Mouse (Mus musculus) limb, embryonic 13.5 days (tissue): ENCODE data around the gene Tsks. TPM values are rescaled to one million over a fixed set of nuclear protein-coding genes. Genes with fewer than 3 reads are reported as not detected.

Experiments
- ATAC-seq: fragments of 200-750 bp; cut with Nextera tagmentation; 2 replicates; pipeline ENCODE4 v1.8.0; 2017; ENCODE audit warnings: low read depth, moderate number of reproducible peaks, moderate TSS enrichment; ENCODE audit not compliant: low FRiP score
- H3K27ac ChIP-seq: fragments of 300-500 bp; sonication (generic); 2 replicates; pipeline ENCODE4 v1.5.1; 2015; ENCODE audit warnings: inconsistent platforms, mild to moderate bottlenecking, moderate library complexity
- H3K27me3 ChIP-seq: fragments of 300-500 bp; sonication (generic); 2 replicates; pipeline ENCODE4 v1.6.1; 2015; ENCODE audit warnings: mild to moderate bottlenecking, inconsistent platforms
- H3K36me3 ChIP-seq: fragments of 300-500 bp; sonication (generic); 2 replicates; pipeline ENCODE4 v1.6.1; 2015; ENCODE audit warnings: inconsistent platforms, mild to moderate bottlenecking, moderate library complexity
- H3K4me1 ChIP-seq: fragments of 300-500 bp; sonication (generic); 2 replicates; pipeline ENCODE4 v1.6.1; 2015; ENCODE audit warnings: inconsistent platforms
- H3K4me2 ChIP-seq: fragments of 300-500 bp; sonication (generic); replicated peaks from 2 replicates; pipeline ENCODE4 v1.6.1; 2015; ENCODE audit warnings: inconsistent platforms, mild to moderate bottlenecking, moderate library complexity
- H3K4me3 ChIP-seq: fragments of 300-500 bp; sonication (generic); 2 replicates; pipeline ENCODE4 v1.5.1; 2015; ENCODE audit warnings: moderate library complexity, mild to moderate bottlenecking, inconsistent platforms
- H3K9ac ChIP-seq: fragments of 300-500 bp; sonication (generic); 2 replicates; pipeline ENCODE4 v1.6.1; 2015; ENCODE audit warnings: mild to moderate bottlenecking, inconsistent platforms
- H3K9me3 ChIP-seq: fragments of 300-500 bp; sonication (generic); 2 replicates; pipeline ENCODE4 v1.6.1; 2016; ENCODE audit warnings: inconsistent platforms
- WGBS: fragments of 180-500 bp; shearing (Covaris S2); methylation state at CpG from one replicate; pipeline ENCODE4 v1.1.7; 2015; 5-methylcytosine and 5-hydroxymethylcytosine counted together
- polyA plus RNA-seq: library from polyadenylated mRNA; unstranded; fragments of >200 nt; fragmentation: Nextera tagmentation; extraction: Ambion mirVana; gene quantifications from 2 replicates; pipeline ENCODE4 v1.2.1, GENCODE M21; 2015

Gene Tsks
- polyA plus RNA-seq, 1 experiment from 2014 or later: 0.25 TPM

DNA sequence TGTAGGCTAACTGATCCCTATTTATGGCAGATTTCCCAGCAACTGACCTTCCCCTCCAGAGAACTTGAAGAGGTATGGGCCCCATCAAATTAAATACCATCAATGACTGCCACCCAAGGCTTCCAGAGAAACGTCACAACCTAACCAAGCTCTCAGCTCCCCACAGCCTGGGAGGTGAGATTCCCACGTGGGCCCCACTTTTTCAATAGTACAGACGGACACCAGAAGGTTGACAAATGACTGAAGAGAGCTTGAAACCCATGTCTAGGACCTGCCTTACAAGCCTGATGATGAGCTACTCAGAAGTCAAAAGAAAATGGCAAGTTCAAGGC, 41.8 kb downstream of the Tsks start:
- Histone ChIP-seq H3K4me1 (peaks cover 36% of the 10 kb centered on the region), H3K27ac (peak overlapping the region; percentile 22; the same call in 1 of the 2 replicates), H3K4me3 (peak overlapping the region; percentile 95), H3K36me3 (peaks cover 50% of the 10 kb centered on the region), H3K9ac (peak overlapping the region; percentile 99), H3K9me3 (no peaks in the 10 kb centered on the region), H3K4me2 (peak overlapping the region; percentile 71), H3K27me3 (no peaks in the 10 kb centered on the region)
- WGBS: 51% methylated on average over 3 of the region's 3 CpGs
- no peak for ATAC-seq

DNA sequence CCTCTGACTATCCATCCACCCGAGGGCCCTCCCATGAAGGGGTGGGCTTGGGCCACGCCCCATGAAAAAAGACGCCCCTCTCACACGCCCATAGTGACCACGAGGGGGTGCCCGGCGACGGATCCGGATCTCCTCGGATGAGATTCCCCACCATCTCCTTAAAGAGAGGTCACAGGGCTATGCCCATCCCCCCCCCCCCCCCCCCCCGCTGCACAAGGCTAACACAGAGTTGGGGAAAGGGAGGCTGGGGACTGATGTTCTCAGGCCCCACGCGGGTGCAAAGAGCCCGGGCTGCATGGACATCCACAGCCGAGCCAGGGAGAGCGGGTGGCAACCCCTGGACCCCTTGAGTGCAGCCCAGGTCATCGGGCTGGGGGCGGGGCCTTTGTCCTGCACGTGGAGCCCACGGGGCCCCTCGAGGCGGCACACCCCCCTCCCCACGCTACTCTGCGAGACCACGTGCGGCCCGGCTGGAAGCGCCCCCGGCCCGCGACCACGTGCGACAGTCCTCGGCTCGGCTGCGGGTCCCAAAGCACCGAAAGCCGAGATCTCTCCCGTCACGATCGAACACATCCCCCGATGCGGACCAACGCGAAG, 42.7 kb downstream of the Tsks start:
- under 1% methylated on average over 43 of the region's 45 CpGs for WGBS
- Histone ChIP-seq H3K9ac (peak overlapping the region; percentile 99), H3K36me3 (peaks cover 50% of the 10 kb centered on the region), H3K4me3 (peak overlapping the region; percentile 95), H3K27me3 (no peaks in the 10 kb centered on the region), H3K4me2 (peak overlapping the region; percentile 71), H3K27ac (peak overlapping the region; percentile 94), H3K4me1 (peaks cover 36% of the 10 kb centered on the region), H3K9me3 (no peaks in the 10 kb centered on the region)
- no peak for ATAC-seq

DNA sequence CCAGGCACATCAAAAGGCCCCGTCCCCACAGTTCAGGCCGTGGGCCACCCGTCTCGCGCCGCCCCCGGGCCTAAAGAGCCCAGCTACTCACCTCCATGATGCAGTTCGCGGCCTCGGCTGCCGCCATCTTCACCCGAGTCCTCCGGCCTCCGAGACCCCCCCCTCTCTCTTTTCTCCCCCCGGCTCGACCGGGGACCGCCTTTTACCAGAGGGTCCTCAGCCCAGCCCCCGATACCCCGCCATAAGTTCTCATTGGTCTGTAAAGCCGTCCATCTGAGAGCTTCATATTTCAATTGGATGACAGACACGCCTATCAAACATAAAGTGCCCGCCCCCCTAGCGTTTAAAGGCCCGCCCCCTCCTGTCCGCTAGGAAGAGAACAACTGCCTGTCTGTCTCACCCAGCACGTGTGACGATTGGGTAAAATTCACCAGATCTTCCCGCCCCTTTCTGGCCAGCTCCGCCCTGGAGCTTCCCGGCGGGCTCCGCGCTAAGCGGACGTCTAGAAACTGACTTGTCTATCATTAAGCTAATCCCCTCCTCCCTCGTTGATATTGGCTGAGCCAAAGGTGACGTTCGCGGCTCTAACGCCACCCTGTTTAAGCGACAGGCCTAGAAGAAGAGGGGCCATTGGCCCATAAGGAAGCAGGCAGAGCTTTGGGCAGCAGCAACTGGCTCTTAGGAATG, 43.3 kb downstream of the Tsks start, which contains the start of gene Prmt1:
Prmt1 (minus strand) TSS at position 377 of the 687 bp plus-strand sequence.
- Histone ChIP-seq H3K27me3 (no peaks in the 10 kb centered on the region), H3K27ac (peak within 1 kb of the TSS; percentile 98), H3K9me3 (no peaks in the 10 kb centered on the region), H3K4me3 (peak within 1 kb of the TSS; percentile 95), H3K4me1 (peaks cover 36% of the 10 kb centered on the region), H3K4me2 (peak within 1 kb of the TSS; percentile 74), H3K9ac (peak within 1 kb of the TSS; percentile 99), H3K36me3 (peaks cover 48% of the 10 kb centered on the region)
- peak; percentile 97 for ATAC-seq
- WGBS: under 1% methylated on average over 38 of the region's 42 CpGs

DNA sequence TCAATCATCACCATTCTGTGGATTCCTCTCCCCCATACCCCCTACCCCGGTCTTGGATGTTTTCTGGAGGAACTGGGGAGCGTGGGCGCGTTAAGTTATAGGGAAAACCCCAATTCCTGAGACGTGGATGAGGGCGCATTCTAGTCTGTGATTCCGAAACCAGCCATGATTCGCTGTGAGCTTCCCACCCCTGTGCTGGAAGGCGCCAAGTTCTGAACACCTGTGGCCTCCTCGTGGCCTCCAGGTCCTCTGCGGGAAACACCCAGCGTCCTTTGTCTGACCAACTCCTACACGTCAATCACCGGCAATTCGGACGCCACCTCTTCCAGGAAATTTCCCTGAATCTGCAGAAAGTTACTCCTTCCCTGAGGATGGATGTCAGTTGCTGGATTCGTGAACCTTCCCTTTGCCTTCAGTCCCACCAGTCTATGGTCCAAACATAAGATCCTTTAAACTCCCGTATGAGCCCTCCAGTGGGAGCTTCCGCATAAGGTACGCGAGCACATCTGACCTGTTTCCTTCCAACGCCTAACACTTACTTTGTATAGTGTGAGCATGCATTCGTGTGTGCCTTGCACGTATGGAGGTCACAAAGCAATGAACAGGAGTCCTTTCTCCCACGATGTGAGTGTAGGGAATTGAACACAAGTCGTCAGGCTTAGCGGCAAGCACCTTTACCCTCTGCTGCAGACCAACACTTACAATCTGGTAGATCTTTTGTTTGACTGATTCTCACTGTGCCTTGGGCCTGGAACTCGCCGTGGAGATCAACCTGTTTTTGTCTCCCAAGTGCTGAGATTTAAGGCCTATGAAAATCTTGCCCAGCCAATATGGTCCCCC, 44.1 kb downstream of the Tsks start:
- Histone ChIP-seq H3K4me3 (peak overlapping the region; percentile 60), H3K9ac (peak overlapping the region; percentile 86), H3K27me3 (no peaks in the 10 kb centered on the region), H3K4me2 (peak overlapping the region; percentile 74), H3K4me1 (peaks cover 36% of the 10 kb centered on the region), H3K36me3 (peaks cover 48% of the 10 kb centered on the region), H3K9me3 (no peaks in the 10 kb centered on the region), H3K27ac (peak overlapping the region; percentile 98)
- ATAC-seq: peak; percentile 6; the same call in 1 of the 2 replicates
- under 1% methylated on average over 29 of the region's 29 CpGs for WGBS

GRCm38 (mm10) chr7:44996672-44997071, 53.7 kb downstream of the Tsks start:
- Histone ChIP-seq H3K9ac (peak overlapping the region; percentile 82), H3K4me1 (peaks cover 30% of the 10 kb centered on the region), H3K4me2 (peak overlapping the region; percentile 89), H3K27ac (peak overlapping the region; percentile 85), H3K4me3 (peak overlapping the region; percentile 72), H3K36me3 (peaks cover 70% of the 10 kb centered on the region), H3K27me3 (no peaks in the 10 kb centered on the region), H3K9me3 (no peaks in the 10 kb centered on the region)
- ATAC-seq: no peak
- WGBS: 13% methylated on average over 10 of the region's 10 CpGs

DNA sequence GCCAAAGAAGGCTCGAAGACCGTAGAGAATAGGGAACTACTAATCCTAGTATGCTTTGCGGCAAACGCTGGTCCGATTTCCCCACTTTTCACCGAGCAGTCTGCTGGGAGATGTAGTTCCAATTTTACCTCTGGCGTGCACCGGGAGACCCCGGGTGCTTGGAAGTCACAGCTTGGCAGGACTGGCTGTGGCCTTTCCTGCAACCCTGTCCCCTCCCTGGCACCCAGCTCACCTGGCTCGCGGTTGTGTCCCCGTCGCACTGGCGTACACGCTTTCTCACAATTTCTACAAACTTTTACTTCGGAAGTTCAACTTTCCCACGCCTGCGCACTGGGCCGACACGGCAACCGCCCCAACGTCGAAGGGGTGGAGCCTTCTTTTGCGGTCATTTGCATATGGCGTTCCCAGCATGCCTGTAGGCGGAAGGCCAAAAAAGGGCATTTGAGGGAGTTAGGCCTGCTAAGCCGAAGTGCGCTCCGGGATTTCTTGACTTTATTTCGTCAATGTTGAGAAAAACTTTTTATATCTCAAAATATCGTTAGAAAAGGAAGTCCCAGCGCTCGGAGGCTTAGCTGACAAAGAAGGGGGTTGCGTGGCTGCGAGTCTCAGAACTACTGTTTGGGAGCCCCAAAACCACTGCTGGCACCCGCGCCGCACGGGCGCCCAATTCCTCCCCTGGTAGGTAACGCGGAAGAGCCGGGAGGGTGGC, 54.4 kb downstream of the Tsks start, which contains the start of gene Irf3:
Irf3 (plus strand) TSS at position 418 of the 709 bp plus-strand sequence.
- Histone ChIP-seq H3K27me3 (no peaks in the 10 kb centered on the region), H3K36me3 (peaks cover 70% of the 10 kb centered on the region), H3K4me2 (peak within 1 kb of the TSS; percentile 89), H3K9me3 (no peaks in the 10 kb centered on the region), H3K27ac (peak within 1 kb of the TSS; percentile 85), H3K9ac (peak within 1 kb of the TSS; percentile 82), H3K4me3 (peak within 1 kb of the TSS; percentile 72), H3K4me1 (peaks cover 30% of the 10 kb centered on the region)
- under 1% methylated on average over 43 of the region's 43 CpGs for WGBS
- ATAC-seq: peak; percentile 93

DNA sequence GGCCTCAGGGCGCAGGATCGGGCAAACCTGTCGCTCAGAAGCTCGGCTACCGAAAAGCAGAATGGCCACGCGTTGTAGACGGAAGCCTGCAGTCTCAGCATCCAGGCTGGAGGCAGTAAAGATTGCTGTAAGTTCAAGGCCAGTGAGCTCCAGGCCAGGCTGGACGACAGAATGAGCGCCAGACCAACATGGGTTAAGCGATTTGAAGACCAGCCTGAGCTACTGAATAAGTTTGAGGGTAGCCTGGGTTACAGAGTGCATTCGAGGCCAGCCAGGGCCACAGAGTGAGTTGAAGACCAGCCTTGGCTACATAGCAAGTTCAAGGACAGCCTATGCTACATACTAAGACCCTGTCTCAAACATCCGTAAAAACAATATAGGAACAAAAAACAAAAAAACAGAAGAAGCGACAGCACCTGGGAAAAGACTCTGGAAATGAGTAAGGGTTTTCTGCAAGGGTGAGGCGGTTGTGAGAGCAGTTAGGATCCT, 55.0 kb downstream of the Tsks start:
- peak overlapping the region; percentile 82 for H3K9ac ChIP-seq
- H3K4me3 ChIP-seq: peak overlapping the region; percentile 72
- WGBS: 3% methylated on average over 15 of the region's 15 CpGs
- peak overlapping the region; percentile 89 for H3K4me2 ChIP-seq
- H3K9me3 ChIP-seq: no peaks in the 10 kb centered on the region
- no peaks in the 10 kb centered on the region for H3K27me3 ChIP-seq
- no peak for ATAC-seq
- peaks cover 30% of the 10 kb centered on the region for H3K4me1 ChIP-seq
- H3K36me3 ChIP-seq: peaks cover 70% of the 10 kb centered on the region
- H3K27ac ChIP-seq: peak overlapping the region; percentile 85

GRCm38 (mm10) chr7:44998501-44998955, 55.5 kb downstream of the Tsks start, which contains the start of gene Bcl2l12:
Bcl2l12 (minus strand) TSS chr7:44998712.
- peak within 1 kb of the TSS; percentile 72 for H3K4me3 ChIP-seq
- peak within 1 kb of the TSS; percentile 82 for H3K9ac ChIP-seq
- no peaks in the 10 kb centered on the region for H3K27me3 ChIP-seq
- 4% methylated on average over 18 of the region's 18 CpGs for WGBS
- peak within 1 kb of the TSS; percentile 89 for H3K4me2 ChIP-seq
- H3K4me1 ChIP-seq: peaks cover 30% of the 10 kb centered on the region
- no peak for ATAC-seq
- H3K9me3 ChIP-seq: no peaks in the 10 kb centered on the region
- H3K27ac ChIP-seq: peak within 1 kb of the TSS; percentile 85
- peaks cover 70% of the 10 kb centered on the region for H3K36me3 ChIP-seq

DNA sequence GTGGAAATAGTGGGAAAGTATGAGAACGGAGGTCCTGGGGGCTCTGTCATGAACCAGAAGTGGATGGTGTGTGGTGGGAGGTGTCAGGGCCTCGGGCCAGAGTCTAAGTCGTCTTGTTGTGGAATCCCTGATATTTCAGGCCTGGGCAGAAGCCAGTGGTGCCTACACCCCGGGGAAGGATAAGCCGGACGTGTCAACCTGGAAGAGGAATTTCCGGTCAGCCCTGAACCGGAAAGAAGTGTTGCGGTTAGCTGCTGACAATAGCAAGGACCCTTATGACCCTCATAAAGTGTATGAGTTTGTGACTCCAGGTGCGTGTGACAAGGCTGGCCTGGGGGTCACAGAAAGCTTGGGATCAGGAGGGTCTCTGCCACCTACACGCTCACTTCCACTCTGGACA, 56.7 kb downstream of the Tsks start:
- Histone ChIP-seq H3K27ac (no peak overlapping the region), H3K4me2 (peak overlapping the region; percentile 89), H3K9me3 (no peaks in the 10 kb centered on the region), H3K9ac (peak overlapping the region; percentile 14; the same call in 1 of the 2 replicates), H3K4me3 (no peak overlapping the region), H3K27me3 (no peaks in the 10 kb centered on the region), H3K36me3 (peaks cover 70% of the 10 kb centered on the region), H3K4me1 (peaks cover 34% of the 10 kb centered on the region)
- no peak for ATAC-seq
- WGBS: 78% methylated on average over 11 of the region's 11 CpGs

- Histone ChIP-seq H3K4me3 (no peak overlapping the region), H3K27me3 (no peaks in the 10 kb centered on the region), H3K9me3 (no peaks in the 10 kb centered on the region), H3K9ac (0 out of 2 replicates have a peak overlapping the region, but pooled peaks have one; percentile 8), H3K4me2 (0 out of 2 replicates have a peak overlapping the region, but pooled peaks have one; percentile 14), H3K36me3 (peaks cover 69% of the 10 kb centered on the region), H3K27ac (no peak overlapping the region; the same call in 1 of the 2 replicates), H3K4me1 (peaks cover 33% of the 10 kb centered on the region)
- ATAC-seq: no peak
- WGBS: 85% methylated on average over 21 of the region's 21 CpGs
These were observed 57.6 kb downstream of the Tsks start for GRCm38 (mm10) chr7:45000539-45001114.

DNA sequence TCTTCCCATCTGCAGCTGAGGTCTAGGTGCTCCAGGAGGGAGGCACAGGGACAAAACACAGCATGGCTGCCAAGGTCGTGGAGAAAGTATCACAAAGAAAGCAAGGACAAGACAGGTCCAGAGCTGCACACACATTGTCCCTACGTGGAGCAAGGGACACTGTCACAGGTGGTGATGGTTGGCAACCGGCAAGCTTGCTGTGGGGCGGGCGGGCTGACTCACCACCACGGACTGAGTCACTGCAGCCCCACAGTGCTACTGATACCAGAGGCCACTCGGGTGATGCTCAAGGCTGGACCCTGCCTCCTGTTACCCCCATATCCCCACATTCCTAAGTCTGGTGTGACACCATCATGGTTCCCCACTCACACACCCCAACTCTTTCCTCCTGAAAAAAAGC, 59.4 kb downstream of the Tsks start:
- no peak for ATAC-seq
- 90% methylated on average over 7 of the region's 7 CpGs for WGBS
- Histone ChIP-seq H3K4me2 (no peak overlapping the region), H3K9me3 (no peaks in the 10 kb centered on the region), H3K27me3 (no peaks in the 10 kb centered on the region), H3K27ac (no peak overlapping the region), H3K4me3 (no peak overlapping the region), H3K9ac (no peak overlapping the region), H3K36me3 (peaks cover 80% of the 10 kb centered on the region), H3K4me1 (peaks cover 22% of the 10 kb centered on the region)
